Mouse (Mus musculus) mature B cell (primary cell): Measurements from ENCODE around the gene Zbtb48.
"Not testable (repeated sequence)": the region's sequence is repeated elsewhere in the genome, so short reads cannot be mapped to it uniquely, and the experiment has no call there.

Experiments
- in situ Hi-C: fragments of 300-500 bp; cut with MboI; formaldehyde crosslinking; loops from 2 replicates; pipeline ENCODE4 v1.14.3; 2019

Gene Zbtb48

DNA sequence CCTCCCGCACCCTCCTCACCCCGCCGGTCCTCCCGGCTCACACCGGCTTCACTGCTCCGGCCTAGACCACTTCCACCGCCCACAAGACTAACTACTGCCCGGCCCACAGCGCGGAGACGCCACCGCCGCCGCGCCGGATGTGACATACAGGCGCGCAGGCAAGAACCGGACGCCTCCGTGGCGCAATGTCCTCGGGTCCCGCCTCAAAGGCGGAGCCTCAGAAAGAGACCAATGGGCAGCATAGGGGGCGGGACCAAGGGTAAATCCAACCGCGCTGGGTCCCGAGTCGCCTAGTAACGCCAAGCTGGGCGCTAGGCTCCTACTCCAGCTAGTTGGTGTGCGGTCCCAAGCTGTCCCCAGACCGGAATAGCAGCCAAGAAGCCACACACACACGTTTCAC lies at the start of gene Zbtb48:
TSS of gene Zbtb48 (minus strand) at position 148 of the 400 bp plus-strand sequence.
- in situ Hi-C loops = no loop called here

DNA sequence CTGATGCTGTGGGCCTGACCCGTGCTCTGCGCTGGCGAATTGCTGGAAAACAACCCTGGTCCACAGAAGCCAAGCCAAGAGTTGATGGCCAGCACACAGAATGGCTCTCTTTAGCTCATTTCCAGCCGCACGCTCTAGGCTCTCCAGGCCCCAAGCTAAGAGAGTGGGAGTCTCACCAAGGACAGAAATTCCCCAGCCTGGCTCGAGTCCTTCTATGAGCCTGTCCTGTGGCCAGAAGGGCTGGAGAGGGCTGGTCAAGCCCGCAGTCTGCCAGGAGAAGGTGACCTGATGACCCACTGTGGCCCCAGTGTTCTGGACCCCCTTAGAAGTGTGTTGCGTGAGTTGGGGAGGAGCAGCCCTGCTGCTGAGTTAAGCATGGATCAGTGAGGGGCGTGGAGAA lies 49.7 kb upstream of the Zbtb48 start:
- in situ Hi-C loops = no loop called here

DNA sequence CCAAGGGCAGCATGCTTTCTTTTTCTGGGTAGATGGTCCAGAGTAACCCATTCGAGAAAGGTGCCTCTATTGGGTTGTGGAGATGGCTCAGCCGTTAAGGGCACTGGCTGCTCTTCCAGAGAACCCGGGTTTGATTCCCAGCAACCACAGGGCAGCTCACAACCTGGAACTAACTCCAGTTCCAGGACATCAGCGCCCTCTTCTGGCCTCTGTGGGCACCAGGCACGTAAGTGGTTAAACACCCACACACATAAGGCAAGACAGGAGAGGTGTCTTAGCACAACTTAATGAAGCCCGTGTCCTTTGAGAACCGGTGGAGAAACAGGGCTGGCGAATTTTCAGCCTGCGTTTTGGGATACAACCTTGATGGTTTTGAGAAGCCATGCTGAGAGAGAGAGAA lies 47.1 kb upstream of the Zbtb48 start:
- in situ Hi-C loops = no loop called here

DNA sequence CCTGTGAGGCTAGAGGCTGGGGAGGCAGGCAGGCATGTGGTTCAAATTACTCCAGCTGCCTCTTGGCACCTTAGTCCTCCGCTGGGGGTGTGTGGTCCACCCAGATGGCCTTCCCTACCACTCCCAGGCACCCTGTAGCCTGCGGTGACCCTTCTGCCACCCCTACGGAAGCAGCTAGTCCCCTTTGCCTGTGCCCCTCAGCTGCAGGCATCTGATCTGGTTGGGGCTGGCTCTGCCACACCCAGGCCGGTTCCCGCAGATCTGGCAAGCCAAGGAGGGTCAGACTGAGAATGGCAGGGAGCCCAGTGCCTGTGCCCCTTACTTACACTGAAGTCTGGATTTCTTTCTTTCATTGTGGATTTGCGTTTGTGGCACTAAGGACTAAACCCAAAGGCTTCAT lies 46.2 kb upstream of the Zbtb48 start:
- in situ Hi-C loops = no loop called here

DNA sequence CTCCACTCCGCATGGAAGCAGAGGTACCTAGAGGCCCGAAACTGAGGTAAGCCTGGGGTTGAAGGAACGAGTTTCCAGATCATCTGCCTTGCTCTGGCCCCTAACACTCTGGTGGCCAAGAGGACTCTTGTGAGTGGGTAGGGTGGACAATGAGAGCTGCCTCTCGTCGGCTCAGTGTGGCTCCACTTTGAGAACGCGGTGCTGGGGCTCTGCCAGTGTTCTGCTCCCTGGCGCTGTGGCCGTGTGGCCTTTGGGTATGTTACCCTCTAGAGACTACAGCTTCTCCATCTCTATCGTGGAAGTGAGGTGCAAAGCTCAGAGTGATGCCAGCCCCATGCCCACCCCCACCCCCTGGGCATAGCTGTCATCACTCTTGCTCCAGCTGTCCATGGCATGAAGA lies 45.2 kb upstream of the Zbtb48 start:
- in situ Hi-C loops = no loop called here

- in situ Hi-C loops = no loop called here
Measured at GRCm38 (mm10) chr4:152072121-152072601, 44.7 kb upstream of the Zbtb48 start, which contains the start of gene Plekhg5. Gene Plekhg5 (plus strand): TSS chr4:152072498.

DNA sequence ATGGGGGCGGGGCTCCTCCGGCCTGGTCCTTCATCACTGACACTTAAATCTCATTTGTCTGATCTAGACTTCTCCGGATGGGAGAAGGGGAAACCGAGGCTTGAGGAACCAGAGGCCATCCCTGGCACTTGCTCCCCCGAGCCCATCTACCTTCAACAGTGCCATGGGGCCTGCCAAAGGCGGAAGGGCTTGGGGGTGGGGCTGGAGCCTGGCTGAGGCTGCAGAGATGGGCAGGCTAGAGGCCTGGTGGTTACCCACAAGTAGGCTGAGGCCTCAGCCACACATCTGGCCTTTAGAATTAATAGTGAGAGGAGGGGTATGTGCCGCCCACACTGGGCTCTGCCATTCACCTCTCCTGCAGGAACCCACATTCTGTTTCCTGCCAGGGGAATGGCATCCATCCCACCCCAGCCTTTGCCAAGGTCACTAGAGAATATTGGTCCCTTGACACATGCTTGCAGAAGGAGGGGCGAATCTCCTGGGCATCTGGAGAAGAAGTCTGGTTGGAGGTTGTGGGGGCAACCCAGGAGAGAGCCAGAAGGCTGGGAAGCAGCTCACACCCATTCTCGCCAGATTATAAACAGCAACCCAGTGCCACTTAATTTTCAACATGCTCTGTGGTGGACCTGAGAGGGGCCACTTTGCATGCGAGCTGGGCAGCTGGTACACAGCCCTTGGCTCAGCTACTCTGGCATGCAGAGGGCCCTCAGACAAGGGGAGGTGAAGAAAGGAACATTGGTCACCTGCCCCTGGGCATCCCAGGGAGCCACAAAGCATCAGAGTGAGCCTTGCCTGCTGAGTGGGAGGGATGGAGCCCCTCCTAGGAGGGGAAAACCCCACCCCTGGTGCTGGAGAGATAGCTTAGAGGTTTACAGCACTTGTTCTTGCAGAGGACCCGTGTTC lies 43.3 kb upstream of the Zbtb48 start:
- in situ Hi-C loops = no loop called here

GRCm38 (mm10) chr4:152069245-152069644 lies 41.8 kb upstream of the Zbtb48 start:
- in situ Hi-C loops = no loop called here

DNA sequence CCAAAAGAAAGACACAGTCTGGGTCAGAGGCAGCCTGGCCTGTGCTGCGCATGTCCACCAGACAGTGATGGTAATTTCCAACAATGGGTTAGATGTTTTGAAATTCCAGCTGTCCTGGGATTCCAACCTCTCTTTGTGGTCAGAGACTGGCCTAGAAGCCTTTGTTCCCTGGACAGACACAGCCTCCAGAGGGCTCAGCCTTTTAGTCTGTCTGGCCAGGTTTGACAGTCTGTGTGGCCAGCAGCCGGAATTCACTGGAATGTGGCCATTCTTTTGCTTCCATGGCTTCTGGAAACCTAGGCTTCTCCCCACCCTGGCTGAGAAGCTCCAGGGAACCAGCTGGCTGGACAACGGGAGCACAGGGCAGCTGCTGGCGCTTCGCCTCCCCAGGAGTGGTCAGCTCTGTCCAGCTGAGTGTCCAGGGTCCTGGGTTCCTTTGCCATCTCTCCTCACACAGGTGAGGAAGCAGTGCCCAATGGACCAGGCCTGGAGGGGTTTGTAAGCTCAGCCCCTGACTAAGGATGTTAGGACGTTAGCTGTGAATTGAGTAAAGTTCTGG lies 40.8 kb upstream of the Zbtb48 start:
- in situ Hi-C loops = no loop called here

GRCm38 (mm10) chr4:152067280-152067679 lies 39.8 kb upstream of the Zbtb48 start:
- in situ Hi-C loops = no loop called here

- in situ Hi-C loops = no loop called here
Measured at GRCm38 (mm10) chr4:152062390-152063110, 35.1 kb upstream of the Zbtb48 start.

GRCm38 (mm10) chr4:152044609-152045008 lies 17.1 kb upstream of the Zbtb48 start:
- in situ Hi-C loops = no loop called here

- in situ Hi-C loops = no loop called here
Measured at GRCm38 (mm10) chr4:152043171-152043570, 15.7 kb upstream of the Zbtb48 start.

DNA sequence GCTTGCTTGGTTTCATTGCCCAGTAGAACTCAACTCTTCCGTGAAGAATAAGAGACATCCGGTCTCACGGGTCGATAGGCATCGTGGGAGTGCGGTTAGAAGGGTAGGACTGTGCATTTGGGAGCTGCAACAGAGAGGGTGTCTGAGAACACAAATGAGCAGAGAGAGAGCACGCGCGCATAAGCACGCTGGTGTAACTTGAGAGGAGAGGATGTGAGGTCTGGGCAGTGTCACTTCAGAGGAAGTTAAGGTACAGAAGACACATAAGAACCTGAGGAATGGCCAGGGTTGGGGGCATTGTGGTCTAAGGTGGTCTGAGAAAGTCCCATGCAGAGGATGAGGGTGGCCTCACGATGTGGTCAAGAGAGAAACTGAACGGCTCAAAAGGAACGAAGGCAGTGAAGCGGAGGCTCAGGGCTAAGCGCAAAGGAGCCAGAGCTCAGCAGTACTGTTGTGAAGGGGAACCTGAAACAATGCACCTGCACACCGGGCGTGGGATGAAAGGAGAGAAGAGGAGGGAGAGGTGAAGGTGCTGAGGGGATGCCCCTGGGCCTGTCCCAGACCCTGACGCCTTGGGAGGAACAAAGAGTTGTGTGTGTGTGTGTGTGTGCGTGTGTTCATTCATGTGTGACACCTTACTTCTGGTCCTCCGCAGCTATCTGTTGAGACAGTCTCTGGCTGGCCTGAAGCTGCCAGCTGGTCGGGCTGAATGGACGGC lies 14.6 kb upstream of the Zbtb48 start:
- in situ Hi-C loops = no loop called here

DNA sequence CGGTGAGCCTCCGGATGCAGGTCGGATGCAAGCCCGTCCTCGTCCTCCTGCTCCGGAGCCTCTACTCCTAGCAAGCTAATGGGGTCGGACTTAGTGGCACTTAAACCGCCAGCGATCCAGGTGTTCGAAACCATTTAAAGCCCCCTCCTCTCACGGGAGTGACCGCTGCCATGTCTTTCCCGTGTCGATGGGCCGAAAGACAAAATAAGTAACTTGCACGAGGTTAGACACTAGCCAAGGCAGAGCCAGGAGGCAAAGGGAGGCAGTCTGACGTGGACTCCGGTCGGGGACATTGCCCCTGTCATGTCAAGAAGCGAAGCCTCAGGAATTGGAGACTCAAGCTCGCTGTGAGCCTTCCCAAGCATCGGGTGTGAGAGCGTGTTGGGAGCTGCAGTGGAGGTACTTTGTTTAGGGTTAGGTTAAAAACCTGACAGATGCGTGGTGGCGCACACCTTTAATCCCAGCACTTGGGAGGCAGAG lies 12.4 kb upstream of the Zbtb48 start:
- in situ Hi-C loops = no loop called here

GRCm38 (mm10) chr4:152038985-152039830 lies 11.7 kb upstream of the Zbtb48 start, which contains the start of gene Nol9:
Gene Nol9 (plus strand): TSS chr4:152039321.
- in situ Hi-C loops = no loop called here

DNA sequence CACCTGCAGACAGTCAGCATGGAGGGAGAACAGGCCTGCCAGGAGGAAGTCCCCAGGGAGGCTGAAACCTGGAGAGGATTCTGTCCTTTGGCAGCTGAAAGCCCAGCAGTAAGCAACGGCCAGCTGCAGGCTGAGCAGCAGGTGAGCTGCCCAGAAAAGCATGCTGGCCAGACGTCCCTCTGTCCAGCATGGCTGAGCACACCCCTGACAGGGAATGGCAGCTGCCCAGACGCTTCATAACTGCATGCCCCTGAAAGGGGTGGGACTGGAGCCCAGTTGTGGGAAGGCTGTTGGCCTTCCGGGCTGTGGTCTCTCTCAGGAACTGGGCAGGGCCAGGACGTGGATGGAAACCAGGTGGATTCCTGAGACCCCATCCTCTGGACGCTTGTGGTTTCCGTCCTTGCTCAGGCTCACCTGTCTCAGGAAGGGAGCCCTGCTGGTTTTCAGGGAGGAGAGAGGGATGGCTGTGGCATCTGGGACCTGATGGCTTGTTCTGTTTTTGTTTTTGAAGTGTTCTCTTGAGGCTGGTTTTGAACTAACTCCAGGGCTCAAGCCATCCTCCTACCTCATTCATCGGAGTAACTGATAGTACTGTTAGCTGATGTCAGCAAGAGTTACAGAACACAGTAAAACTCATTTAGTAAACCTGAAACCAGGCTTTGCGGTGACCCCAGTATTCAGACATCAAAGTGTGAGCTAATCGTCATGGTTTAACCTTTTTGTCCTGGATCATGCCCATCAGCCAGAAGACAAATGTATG lies 10.9 kb upstream of the Zbtb48 start, which contains the start of gene Tas1r1:
TSS of gene Tas1r1 (minus strand) at position 344 of the 760 bp plus-strand sequence.
- in situ Hi-C loops = no loop called here

DNA sequence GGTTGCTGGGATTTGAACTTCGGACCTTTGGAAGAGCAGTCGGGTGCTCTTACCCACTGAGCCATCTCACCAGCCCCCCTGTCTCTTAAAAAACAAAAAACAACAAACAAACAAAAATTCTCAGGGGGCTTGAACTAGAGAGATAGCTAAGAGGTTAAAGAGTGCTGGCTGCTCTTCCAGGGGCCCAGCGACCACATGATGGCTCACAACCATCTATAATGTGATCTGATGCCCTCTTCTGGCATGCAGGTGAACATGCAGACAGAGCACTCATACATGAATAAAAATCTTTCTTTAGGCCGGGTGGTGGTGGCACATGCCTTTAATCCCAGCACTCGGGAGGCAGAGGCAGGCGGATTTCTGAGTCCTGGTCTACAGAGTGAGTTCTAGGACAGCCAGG lies 9.0 kb upstream of the Zbtb48 start:
- in situ Hi-C loops = not testable (repeated sequence)

DNA sequence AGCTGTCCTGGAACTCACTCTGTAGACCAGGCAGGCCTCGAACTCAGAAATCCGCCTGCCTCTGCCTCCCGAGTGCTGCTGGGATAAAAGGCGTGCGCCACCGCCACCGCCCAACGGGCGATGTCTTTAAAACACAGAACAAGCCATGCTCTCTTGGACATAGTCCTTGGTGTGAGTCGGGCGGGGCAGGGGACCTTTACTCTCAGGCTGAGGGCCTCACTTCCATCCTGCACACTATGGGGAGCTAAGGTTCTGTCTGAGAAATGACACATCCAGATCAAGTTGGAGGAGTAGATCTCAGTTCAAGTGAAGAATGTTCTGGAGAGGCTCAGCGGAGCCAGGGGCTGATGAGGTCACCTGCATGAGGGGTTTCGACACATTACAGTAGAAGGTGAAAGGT lies 5.5 kb upstream of the Zbtb48 start:
- in situ Hi-C loops = no loop called here

- in situ Hi-C loops = no loop called here
Measured at GRCm38 (mm10) chr4:152029997-152030396, 2.5 kb upstream of the Zbtb48 start.
